Mouse (Mus musculus) bone marrow macrophage, adult 2 months (primary cell): ENCODE results near the gene Agpat1. TPM values are rescaled to one million over a fixed set of nuclear protein-coding genes. Genes with fewer than 3 reads are reported as not detected.

ENCODE experiments used
- H3K27ac ChIP-seq: 2 replicates; pipeline ENCODE4 v1.5.1; 2012; ENCODE audit warnings: low read depth, low read length; ENCODE audit not compliant: insufficient read depth
- H3K4me1 ChIP-seq: 2 replicates; pipeline ENCODE4 v1.6.1; 2012; ENCODE audit warnings: low read length; ENCODE audit not compliant: control insufficient read depth, insufficient read depth
- H3K4me3 ChIP-seq: 2 replicates; pipeline ENCODE4 v1.5.1; 2012; ENCODE audit warnings: mild to moderate bottlenecking, low read length, moderate library complexity; ENCODE audit not compliant: insufficient read depth
- CTCF ChIP-seq: IDR thresholded peaks from 2 replicates; pipeline ENCODE4 v1.5.1; 2012; ENCODE audit warnings: low read depth, mild to moderate bottlenecking, low read length, moderate library complexity
- POLR2A ChIP-seq: IDR thresholded peaks from 2 replicates; pipeline ENCODE4 v1.6.1; 2012; ENCODE audit warnings: mild to moderate bottlenecking, low read depth, low read length, borderline replicate concordance
- polyA plus RNA-seq: library from polyadenylated mRNA; stranded (reverse); fragments of >200 nt; gene quantifications from 2 replicates; pipeline ENCODE4 v1.2.4, GENCODE M21; 2012; ENCODE audit not compliant: missing spikeins, insufficient read depth, insufficient read length

Agpat1 gene
- polyA plus RNA-seq, 1 experiment = 101 TPM

DNA sequence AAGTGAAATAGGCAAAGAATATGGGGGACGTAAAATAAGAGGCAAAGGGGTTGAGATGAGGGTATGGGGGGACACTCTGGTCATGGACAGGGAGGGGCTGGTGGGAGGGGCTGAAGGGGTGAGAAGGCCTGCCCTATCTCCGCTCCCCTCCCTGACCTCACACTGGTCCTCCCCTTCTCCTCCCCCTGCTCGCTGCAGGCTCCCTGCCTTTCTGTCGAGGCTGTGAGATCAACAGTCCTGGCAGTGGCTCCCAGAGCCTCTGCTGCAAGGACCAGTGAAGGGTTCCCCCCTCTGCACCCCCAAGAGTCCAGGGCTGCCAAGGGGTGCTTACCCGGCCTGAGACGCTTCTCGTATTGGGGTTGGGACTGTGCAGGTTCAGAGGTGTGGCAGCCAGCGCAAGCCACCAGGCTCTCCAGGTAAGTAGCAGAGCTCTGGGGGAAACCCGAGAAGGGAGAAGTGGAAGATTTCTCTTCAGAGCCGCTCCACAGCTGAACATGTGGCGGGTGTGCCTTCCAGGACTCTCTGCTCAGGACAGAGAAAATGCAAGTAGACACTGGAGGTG lies 56.3 kb downstream of the Agpat1 start:
- TF ChIP-seq CTCF (no peak), POLR2A (no peak)
- no peak overlapping the region for H3K4me3 ChIP-seq
- no peak overlapping the region for H3K27ac ChIP-seq
- H3K4me1 ChIP-seq = peaks cover 10% of the 10 kb centered on the region

DNA sequence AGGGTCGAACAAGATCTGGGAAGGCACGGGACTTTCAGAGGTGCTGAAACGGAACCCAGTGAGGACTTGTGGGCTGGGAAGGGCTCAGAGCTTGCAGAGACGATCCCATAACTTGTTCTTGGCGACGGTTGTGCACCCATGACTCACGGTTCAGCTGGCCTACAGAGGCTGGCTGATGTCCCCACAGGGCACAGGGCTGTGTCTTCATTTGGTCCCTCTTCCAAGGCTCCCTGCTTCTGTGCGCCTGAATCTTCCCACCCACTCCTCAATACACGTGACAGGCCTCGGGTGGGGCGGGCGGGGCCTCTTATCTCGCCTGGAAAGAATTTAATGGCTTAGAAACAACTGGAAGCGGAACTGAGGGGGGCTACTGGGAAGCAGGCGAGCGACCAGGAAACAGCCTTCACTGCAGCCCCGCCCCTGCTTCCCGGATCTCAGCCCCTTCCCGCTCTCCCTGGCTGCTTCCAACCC lies 57.1 kb downstream of the Agpat1 start:
- H3K27ac ChIP-seq = no peak overlapping the region
- H3K4me3 ChIP-seq = 0 out of 2 replicates have a peak overlapping the region, but pooled peaks have one; percentile 3
- TF ChIP-seq POLR2A (no peak), CTCF (no peak)
- peaks cover 7% of the 10 kb centered on the region; the same call in 1 of the 2 replicates for H3K4me1 ChIP-seq

DNA sequence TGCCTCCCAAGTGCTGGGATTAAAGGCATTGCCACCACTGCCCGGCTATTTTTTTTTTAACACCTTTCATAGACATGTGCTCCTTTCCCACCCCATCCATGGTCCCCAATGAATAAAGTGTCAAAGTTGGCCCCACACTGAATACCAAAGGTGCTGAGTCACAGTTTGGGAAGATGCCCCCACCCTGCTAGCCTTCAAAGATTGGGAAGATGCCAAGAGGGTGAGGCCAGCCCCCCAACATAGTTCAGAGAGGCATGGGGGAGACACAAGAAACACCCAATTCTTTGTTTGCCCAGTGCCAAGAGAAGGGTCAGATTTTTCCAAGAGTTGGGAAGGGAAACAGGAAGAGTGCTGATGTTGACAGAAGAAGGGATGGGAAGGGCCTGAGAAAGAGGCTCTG lies 58.4 kb downstream of the Agpat1 start:
- TF ChIP-seq POLR2A = no peak
- no peak for TF ChIP-seq CTCF
- Histone ChIP-seq H3K27ac (no peak overlapping the region), H3K4me3 (no peak overlapping the region), H3K4me1 (peaks cover 6% of the 10 kb centered on the region; the same call in 1 of the 2 replicates)

DNA sequence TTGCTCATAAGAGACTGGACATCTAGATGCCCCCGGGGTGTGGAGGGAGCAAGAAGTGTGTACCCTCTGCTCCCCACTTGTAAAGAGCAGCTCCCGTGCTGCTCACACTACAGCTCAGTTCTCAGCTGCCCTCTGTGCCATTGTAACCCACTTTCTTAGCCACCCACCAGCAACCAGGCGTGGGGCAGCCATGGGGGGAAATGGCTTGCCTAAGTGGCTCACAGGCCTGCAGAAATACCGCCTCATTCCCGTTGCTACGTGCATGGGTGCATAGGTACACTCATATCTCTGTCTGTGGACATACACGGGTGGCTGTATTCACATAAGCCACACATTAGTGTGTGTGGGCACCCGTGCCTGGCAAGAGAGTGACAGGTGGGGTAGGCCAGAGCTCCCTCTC lies 58.9 kb downstream of the Agpat1 start:
- H3K27ac ChIP-seq = no peak overlapping the region
- H3K4me3 ChIP-seq = no peak overlapping the region
- TF ChIP-seq POLR2A = no peak
- TF ChIP-seq CTCF = no peak
- H3K4me1 ChIP-seq = peaks cover 4% of the 10 kb centered on the region; the same call in 1 of the 2 replicates

Other genes with a start within 250 kb of the Agpat1 start
- gene Btnl2, start 249.4 kb upstream of the Agpat1 start, polyA plus RNA-seq = 0.41 and 0.71 TPM in 2 replicates
- not detected in 2 replicates for gene Btnl1, start 227.1 kb upstream of the Agpat1 start, polyA plus RNA-seq
- 0.95 TPM in 1 of 2 replicates, not detected in the other for gene BC051142, start 205.4 kb upstream of the Agpat1 start, polyA plus RNA-seq
- gene Btnl4, start 126.9 kb upstream of the Agpat1 start, polyA plus RNA-seq = not detected in 2 replicates
- gene Btnl6, start 86.9 kb upstream of the Agpat1 start, polyA plus RNA-seq = not detected in 2 replicates
- gene Notch4, start 40.0 kb upstream of the Agpat1 start, polyA plus RNA-seq = 0.78 and 1.3 TPM in 2 replicates
- 217 and 244 TPM in 2 replicates for gene Gpsm3, start 14.5 kb upstream of the Agpat1 start, polyA plus RNA-seq
- 85.9 and 90.0 TPM in 2 replicates for gene Pbx2, start 13.0 kb upstream of the Agpat1 start, polyA plus RNA-seq
- 1.3 and 2.2 TPM in 2 replicates for gene Ager, start 6.4 kb upstream of the Agpat1 start, polyA plus RNA-seq
- gene Rnf5, start 572 bp upstream of the Agpat1 start, polyA plus RNA-seq = 110 and 116 TPM in 2 replicates
- gene Egfl8, start 11.7 kb downstream of the Agpat1 start, polyA plus RNA-seq = 4.9 and 9.0 TPM in 2 replicates
- 101 and 118 TPM in 2 replicates for gene Ppt2, start 24.2 kb downstream of the Agpat1 start, polyA plus RNA-seq
- gene Prrt1, start 25.3 kb downstream of the Agpat1 start, polyA plus RNA-seq = 0.76 and 1.3 TPM in 2 replicates
- 22.4 and 22.9 TPM in 2 replicates for gene Fkbpl, start 40.5 kb downstream of the Agpat1 start, polyA plus RNA-seq
- gene Atf6b, start 42.9 kb downstream of the Agpat1 start, polyA plus RNA-seq = 42.6 and 62.7 TPM in 2 replicates
- not detected in 2 replicates for gene Tnxb, start 66.3 kb downstream of the Agpat1 start, polyA plus RNA-seq
- 0.75 and 2.2 TPM in 2 replicates for gene C4b, start 139.6 kb downstream of the Agpat1 start, polyA plus RNA-seq
- not detected in 2 replicates for gene Cyp21a1, start 200.3 kb downstream of the Agpat1 start, polyA plus RNA-seq
- gene Stk19, start 232.7 kb downstream of the Agpat1 start, polyA plus RNA-seq = 33.8 and 44.1 TPM in 2 replicates
- 30.8 and 38.9 TPM in 2 replicates for gene Dxo, start 232.8 kb downstream of the Agpat1 start, polyA plus RNA-seq
- gene Skiv2l, start 245.9 kb downstream of the Agpat1 start, polyA plus RNA-seq = 37.8 and 40.2 TPM in 2 replicates
- gene Nelfe, start 246.1 kb downstream of the Agpat1 start, polyA plus RNA-seq = 48.9 and 56.8 TPM in 2 replicates